Mouse (Mus musculus) ES-Bruce4 (cell line): ENCODE results near the gene Nup210l.

ENCODE experiments used
- EP300 ChIP-seq: IDR thresholded peaks from 2 replicates; pipeline ENCODE4 v1.6.1; 2011; ENCODE audit warnings: low read depth, low read length; ENCODE audit not compliant: insufficient read depth
- POLR2A ChIP-seq: IDR thresholded peaks from one replicate; pipeline ENCODE4 v1.8.1; 2011; ENCODE audit warnings: low read length; ENCODE audit not compliant: insufficient read depth

- TF ChIP-seq POLR2A = no peak
- TF ChIP-seq EP300 = no peak
Measured at GRCm38 (mm10) chr3:90137606-90138005, 33.7 kb downstream of the Nup210l start.
